Mouse (Mus musculus): ENCODE measurements around the gene Dexi.

DNA sequence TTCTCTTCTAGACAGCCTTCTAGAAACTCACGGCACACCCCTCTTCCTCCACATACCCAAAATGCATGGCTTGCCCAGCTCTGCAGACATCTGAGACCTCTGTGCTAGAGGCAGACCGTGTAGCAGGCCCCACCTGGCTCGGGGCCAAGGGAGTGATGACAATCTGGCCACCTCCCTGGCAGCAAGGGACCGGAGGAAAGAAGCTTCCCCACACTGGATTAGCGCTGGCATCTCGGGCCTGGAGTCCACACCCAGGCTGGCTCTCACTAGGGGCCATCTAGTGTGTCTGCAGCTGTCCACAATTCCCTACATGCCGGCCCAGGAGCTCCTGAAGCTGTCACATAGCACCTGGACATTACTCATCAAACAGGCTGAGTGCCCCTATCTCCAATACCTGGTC is 8.3 kb downstream of the Dexi start:
- TF ChIP-seq POLR2A (IDR thresholded peaks at IDR 0.05; ENCODE audit: low read depth, low read length) (no peak), CTCF (conservative IDR thresholded peaks at IDR 0.05; ENCODE audit: insufficient read depth, insufficient read length, low read depth, low read length) (no peak)

Measured in kidney, adult 2 months (tissue).